Mouse (Mus musculus) forebrain, postnatal 0 days (tissue): ENCODE measurements around the gene Epha5. TPM values are rescaled to one million over a fixed set of nuclear protein-coding genes. Genes with fewer than 3 reads are reported as not detected.

Experiments used
- ATAC-seq: fragments of 200-750 bp; cut with Nextera tagmentation; 2 replicates; pipeline ENCODE4 v1.8.0; 2017; ENCODE audit warnings: mild to moderate bottlenecking, moderate library complexity
- DNase-seq: peaks from one replicate; pipeline ENCODE4 v3.0.0-alpha.2; 2015
- H3K27ac ChIP-seq: fragments of 300-500 bp; sonication (generic); 2 replicates; pipeline ENCODE4 v1.5.1; 2014; ENCODE audit warnings: low read depth, mild to moderate bottlenecking, antibody characterized with exemption, low read length, moderate library complexity, mixed read lengths
- H3K27me3 ChIP-seq: fragments of 300-500 bp; sonication (generic); 2 replicates; pipeline ENCODE4 v1.6.1; 2014; ENCODE audit warnings: mild to moderate bottlenecking, low read length, mixed read lengths; ENCODE audit not compliant: insufficient read depth
- H3K36me3 ChIP-seq: fragments of 300-500 bp; sonication (generic); 2 replicates; pipeline ENCODE4 v1.6.1; 2014; ENCODE audit warnings: mild to moderate bottlenecking, moderate library complexity; ENCODE audit not compliant: insufficient read depth
- H3K4me1 ChIP-seq: fragments of 300-500 bp; sonication (generic); 2 replicates; pipeline ENCODE4 v1.6.1; 2014; ENCODE audit warnings: antibody characterized with exemption; ENCODE audit not compliant: insufficient read depth
- H3K4me2 ChIP-seq: fragments of 300-500 bp; sonication (generic); 2 replicates; pipeline ENCODE4 v1.6.1; 2014; ENCODE audit warnings: low read depth, mild to moderate bottlenecking, moderate library complexity
- H3K4me3 ChIP-seq: fragments of 300-500 bp; sonication (generic); 2 replicates; pipeline ENCODE4 v1.5.1; 2014; ENCODE audit warnings: low read depth, low read length, mixed read lengths
- H3K9ac ChIP-seq: fragments of 300-500 bp; sonication (generic); 2 replicates; pipeline ENCODE4 v1.6.1; 2014; ENCODE audit warnings: mild to moderate bottlenecking
- H3K9me3 ChIP-seq: fragments of 300-500 bp; sonication (generic); 2 replicates; pipeline ENCODE4 v1.6.1; 2016; ENCODE audit warnings: low read length
- CTCF ChIP-seq: sonication (generic); IDR thresholded peaks from 2 replicates; pipeline ENCODE4 v1.5.1; 2016; ENCODE audit warnings: antibody characterized with exemption, control low read depth, low read depth
- WGBS: fragments of 180-500 bp; shearing (Covaris S2); extraction: QIAGEN DNeasy Blood & Tissue Kit; methylation state at CpG from one replicate; pipeline ENCODE4 v1.1.7; 2014; 5-methylcytosine and 5-hydroxymethylcytosine counted together
- polyA plus RNA-seq: library from polyadenylated mRNA; unstranded; fragments of >200 nt; fragmentation: Nextera tagmentation; extraction: Ambion mirVana; gene quantifications from 2 replicates; pipeline ENCODE4 v1.2.1, GENCODE M21; 2015
- total RNA-seq: library from RNA; depleted of rRNA; stranded (reverse); fragments of >200 nt; gene quantifications from 2 replicates; pipeline ENCODE4 v1.2.3, GENCODE M21; 2014

Epha5 gene
- total and polyA plus RNA-seq, 2 experiments from 2014 or later = 81.9 to 103 TPM

- H3K36me3 ChIP-seq = no peaks in the 10 kb centered on the region
- H3K4me1 ChIP-seq = peaks cover 7% of the 10 kb centered on the region
- peak overlapping the region; percentile 60 for H3K4me2 ChIP-seq
- ATAC-seq = peak; percentile 21
- H3K27me3 ChIP-seq = no peaks in the 10 kb centered on the region
- TF ChIP-seq CTCF = no peak
- H3K9me3 ChIP-seq = no peaks in the 10 kb centered on the region
- H3K9ac ChIP-seq = peak overlapping the region; percentile 78
- DNase-seq = peak; percentile 70
- WGBS = 4% methylated on average over 8 of the region's 8 CpGs
- peak overlapping the region; percentile 96 for H3K27ac ChIP-seq
- H3K4me3 ChIP-seq = peak overlapping the region; percentile 88
Observed at GRCm38 (mm10) chr5:84414931-84415431, 2.2 kb downstream of the Epha5 start.

GRCm38 (mm10) chr5:84413026-84413425, 4.2 kb downstream of the Epha5 start:
- WGBS = 3% methylated on average over 1 of the region's 1 CpGs
- no peaks in the 10 kb centered on the region for H3K36me3 ChIP-seq
- peak overlapping the region; percentile 43 for H3K4me2 ChIP-seq
- DNase-seq (no peak), ATAC-seq (no peak)
- no peaks in the 10 kb centered on the region for H3K27me3 ChIP-seq
- no peak overlapping the region for H3K27ac ChIP-seq
- no peak overlapping the region for H3K9ac ChIP-seq
- H3K9me3 ChIP-seq = no peaks in the 10 kb centered on the region
- no peak for TF ChIP-seq CTCF
- H3K4me3 ChIP-seq = peak overlapping the region; percentile 31
- H3K4me1 ChIP-seq = peaks cover 7% of the 10 kb centered on the region

GRCm38 (mm10) chr5:84408370-84408769, 8.8 kb downstream of the Epha5 start:
- H3K4me3 ChIP-seq = no peak overlapping the region
- ATAC-seq (no peak), DNase-seq (peak; percentile 34)
- H3K27ac ChIP-seq = no peak overlapping the region
- H3K27me3 ChIP-seq = no peaks in the 10 kb centered on the region
- TF ChIP-seq CTCF = no peak
- no peak overlapping the region for H3K9ac ChIP-seq
- 47% methylated on average over 2 of the region's 2 CpGs for WGBS
- no peak overlapping the region for H3K4me2 ChIP-seq
- no peaks in the 10 kb centered on the region for H3K36me3 ChIP-seq
- H3K4me1 ChIP-seq = peaks cover 7% of the 10 kb centered on the region
- H3K9me3 ChIP-seq = no peaks in the 10 kb centered on the region

- H3K36me3 ChIP-seq = no peaks in the 10 kb centered on the region
- no peaks in the 10 kb centered on the region for H3K4me1 ChIP-seq
- DNase-seq = no peak
- no peak overlapping the region for H3K27ac ChIP-seq
- H3K4me3 ChIP-seq = no peak overlapping the region
- H3K9ac ChIP-seq = no peak overlapping the region
- WGBS = 54% methylated on average over 1 of the region's 1 CpGs
- no peaks in the 10 kb centered on the region for H3K9me3 ChIP-seq
- H3K4me2 ChIP-seq = no peak overlapping the region
- no peaks in the 10 kb centered on the region for H3K27me3 ChIP-seq
- no peak for TF ChIP-seq CTCF
- ATAC-seq = no peak
Observed at GRCm38 (mm10) chr5:84397085-84397484, 20.1 kb downstream of the Epha5 start.

GRCm38 (mm10) chr5:84365334-84365733, 51.8 kb downstream of the Epha5 start:
- DNase-seq = no peak
- Histone ChIP-seq H3K9me3 (no peaks in the 10 kb centered on the region), H3K4me3 (no peak overlapping the region), H3K27me3 (no peaks in the 10 kb centered on the region), H3K27ac (no peak overlapping the region), H3K4me1 (no peaks in the 10 kb centered on the region; the same call in 1 of the 2 replicates), H3K4me2 (no peak overlapping the region), H3K36me3 (no peaks in the 10 kb centered on the region), H3K9ac (no peak overlapping the region)
- WGBS = 33% methylated on average over 5 of the region's 5 CpGs
- no peak for ATAC-seq
- no peak for TF ChIP-seq CTCF

GRCm38 (mm10) chr5:84359430-84359829, 57.8 kb downstream of the Epha5 start:
- DNase-seq = no peak
- no peak overlapping the region for H3K27ac ChIP-seq
- 51% methylated on average over 3 of the region's 3 CpGs for WGBS

GRCm38 (mm10) chr5:84353069-84353468, 64.1 kb downstream of the Epha5 start:
- Histone ChIP-seq H3K4me3 (no peak overlapping the region), H3K9ac (no peak overlapping the region), H3K36me3 (no peaks in the 10 kb centered on the region), H3K27me3 (no peaks in the 10 kb centered on the region), H3K4me1 (no peaks in the 10 kb centered on the region), H3K27ac (no peak overlapping the region), H3K9me3 (no peaks in the 10 kb centered on the region), H3K4me2 (no peak overlapping the region)
- TF ChIP-seq CTCF = no peak
- DNase-seq (no peak), ATAC-seq (no peak)
- 63% methylated on average over 5 of the region's 5 CpGs for WGBS

More at GRCm38 (mm10) chr5:84359430-84359829, 57.8 kb downstream of the Epha5 start:
- ATAC-seq = no peak
- H3K4me1 ChIP-seq = no peaks in the 10 kb centered on the region
- no peak overlapping the region for H3K9ac ChIP-seq
- no peaks in the 10 kb centered on the region for H3K27me3 ChIP-seq
- H3K9me3 ChIP-seq = no peaks in the 10 kb centered on the region
- no peaks in the 10 kb centered on the region for H3K36me3 ChIP-seq
- no peak for TF ChIP-seq CTCF
- no peak overlapping the region for H3K4me3 ChIP-seq
- H3K4me2 ChIP-seq = no peak overlapping the region
